Mouse (Mus musculus) embryonic facial prominence, embryonic 12.5 days (tissue): ENCODE data around the gene Tmem59l. TPM values are rescaled to one million over a fixed set of nuclear protein-coding genes. Genes with fewer than 3 reads are reported as not detected.

ENCODE experiments used
- polyA plus RNA-seq: library from polyadenylated mRNA; unstranded; fragments of >200 nt; fragmentation: Nextera tagmentation; extraction: Ambion mirVana; gene quantifications from 2 replicates; pipeline ENCODE4 v1.2.1, GENCODE M21; 2016

The Tmem59l gene
- polyA plus RNA-seq, 1 experiment from 2014 or later, result 27.1 TPM

Other genes starting within 250 kb of the Tmem59l start
- 89.4 and 89.6 TPM in 2 replicates for gene Homer3, start 204.5 kb downstream of the Tmem59l start, polyA plus RNA-seq
- 54.8 and 58.9 TPM in 2 replicates for gene Ddx49, start 184.9 kb downstream of the Tmem59l start, polyA plus RNA-seq
- gene Cope, start 184.8 kb downstream of the Tmem59l start, polyA plus RNA-seq, result 267 and 295 TPM in 2 replicates
- gene Cers1, start 171.6 kb downstream of the Tmem59l start, polyA plus RNA-seq, result 10.0 and 11.1 TPM in 2 replicates
- gene Gdf1, start 157.5 kb downstream of the Tmem59l start, polyA plus RNA-seq, result 2.1 and 3.2 TPM in 2 replicates
- gene Upf1, start 134.1 kb downstream of the Tmem59l start, polyA plus RNA-seq, result 33.7 and 36.0 TPM in 2 replicates
- gene Comp, start 113.8 kb downstream of the Tmem59l start, polyA plus RNA-seq, result 0.61 and 1.4 TPM in 2 replicates
- 22.1 and 24.1 TPM in 2 replicates for gene Crtc1, start 47.8 kb downstream of the Tmem59l start, polyA plus RNA-seq
- gene Klhl26, start 10.4 kb downstream of the Tmem59l start, polyA plus RNA-seq, result 27.7 and 29.6 TPM in 2 replicates
- 70.1 and 74.4 TPM in 2 replicates for gene Crlf1, start 5.8 kb upstream of the Tmem59l start, polyA plus RNA-seq
- 145 and 146 TPM in 2 replicates for gene Rex1bd, start 19.4 kb upstream of the Tmem59l start, polyA plus RNA-seq
- gene Uba52, start 23.4 kb upstream of the Tmem59l start, polyA plus RNA-seq, result 863 and 916 TPM in 2 replicates
- 306 and 327 TPM in 2 replicates for gene Fkbp8, start 40.4 kb upstream of the Tmem59l start, polyA plus RNA-seq
- gene Kxd1, start 40.6 kb upstream of the Tmem59l start, polyA plus RNA-seq, result 53.0 and 54.7 TPM in 2 replicates
- 19.1 TPM in 2 replicates for gene Ell, start 52.1 kb upstream of the Tmem59l start, polyA plus RNA-seq
- gene Isyna1, start 107.0 kb upstream of the Tmem59l start, polyA plus RNA-seq, result 185 and 195 TPM in 2 replicates
- 134 and 142 TPM in 2 replicates for gene Ssbp4, start 121.5 kb upstream of the Tmem59l start, polyA plus RNA-seq
- gene Lrrc25, start 128.8 kb upstream of the Tmem59l start, polyA plus RNA-seq, result 1.1 and 1.2 TPM in 2 replicates
- not detected in 2 replicates for gene Gdf15, start 145.1 kb upstream of the Tmem59l start, polyA plus RNA-seq
- 59.5 and 70.4 TPM in 2 replicates for gene Pgpep1, start 173.0 kb upstream of the Tmem59l start, polyA plus RNA-seq
- gene Lsm4, start 185.9 kb upstream of the Tmem59l start, polyA plus RNA-seq, result 303 and 326 TPM in 2 replicates
- gene Jund, start 211.6 kb upstream of the Tmem59l start, polyA plus RNA-seq, result 142 and 150 TPM in 2 replicates
- not detected in 2 replicates for gene Iqcn, start 216.1 kb upstream of the Tmem59l start, polyA plus RNA-seq
- gene Gm3336, start 231.2 kb upstream of the Tmem59l start, polyA plus RNA-seq, result not detected in 2 replicates
- 0.17 and 0.29 TPM in 2 replicates for gene Pde4c, start 236.4 kb upstream of the Tmem59l start, polyA plus RNA-seq